Mouse (Mus musculus) cerebellum, adult 9-10 months (tissue): ENCODE measurements around the gene Csf3.
A peak's percentile ranks its signal among the peaks of the same experiment; 100 is the strongest.
"Not testable (repeated sequence)": the region's sequence is repeated elsewhere in the genome, so short reads cannot be mapped to it uniquely, and the experiment has no call there.

Source experiments
- DNase-seq: peaks from one replicate; pipeline ENCODE4 v3.0.0; 2022

Gene Csf3

GRCm38 (mm10) chr11:98734020-98734419 is 33.0 kb downstream of the Csf3 start:
- no peak for DNase-seq

GRCm38 (mm10) chr11:98735111-98735510 is 34.0 kb downstream of the Csf3 start:
- DNase-seq = no peak

GRCm38 (mm10) chr11:98736176-98736575 is 35.1 kb downstream of the Csf3 start:
- no peak for DNase-seq

- not testable (repeated sequence) for DNase-seq
These were observed 36.2 kb downstream of the Csf3 start for GRCm38 (mm10) chr11:98737220-98737619.

- DNase-seq = no peak
These were observed 37.4 kb downstream of the Csf3 start for GRCm38 (mm10) chr11:98738428-98738911.

GRCm38 (mm10) chr11:98738925-98739324 is 37.9 kb downstream of the Csf3 start:
- DNase-seq = no peak

- no peak for DNase-seq
These were observed 38.9 kb downstream of the Csf3 start for GRCm38 (mm10) chr11:98740026-98740392.

GRCm38 (mm10) chr11:98740393-98741050 is 39.5 kb downstream of the Csf3 start, which contains the start of gene Thra:
Gene Thra (plus strand): TSS chr11:98740638.
- DNase-seq = peak; percentile 78

- peak; percentile 69 for DNase-seq
These were observed 40.1 kb downstream of the Csf3 start for GRCm38 (mm10) chr11:98741051-98741620.

- DNase-seq = peak; percentile 75
These were observed 40.7 kb downstream of the Csf3 start for GRCm38 (mm10) chr11:98741622-98742396.

GRCm38 (mm10) chr11:98742397-98743291 is 41.6 kb downstream of the Csf3 start:
- DNase-seq = peak; percentile 79

GRCm38 (mm10) chr11:98743655-98744345 is 42.7 kb downstream of the Csf3 start:
- no peak for DNase-seq

GRCm38 (mm10) chr11:98744456-98745019 is 43.5 kb downstream of the Csf3 start:
- DNase-seq = no peak

GRCm38 (mm10) chr11:98745932-98746853 is 45.1 kb downstream of the Csf3 start:
- no peak for DNase-seq

GRCm38 (mm10) chr11:98746855-98747693 is 46.0 kb downstream of the Csf3 start:
- DNase-seq = peak; percentile 96

- peak; percentile 81 for DNase-seq
These were observed 46.9 kb downstream of the Csf3 start for GRCm38 (mm10) chr11:98747804-98748505.

- peak; percentile 76 for DNase-seq
These were observed 47.7 kb downstream of the Csf3 start for GRCm38 (mm10) chr11:98748506-98749416.

GRCm38 (mm10) chr11:98749716-98750115 is 48.7 kb downstream of the Csf3 start:
- peak; percentile 75 for DNase-seq
